Mouse (Mus musculus) layer of hippocampus, adult 18-20 months (tissue): ENCODE data around the gene Slc51a. TPM values are rescaled to one million over a fixed set of nuclear protein-coding genes. Genes with fewer than 3 reads are reported as not detected.
A peak's percentile ranks its signal among the peaks of the same experiment; 100 is the strongest.
"Not testable (repeated sequence)": the region's sequence is repeated elsewhere in the genome, so short reads cannot be mapped to it uniquely, and the experiment has no call there.

Experiments used
- DNase-seq, 2 experiments: peaks; one replicate each; pipeline ENCODE4 v3.0.0; 2022; ENCODE audit warnings: low spot score in 2 of 2
- total RNA-seq, 2 experiments: library from RNA; stranded (reverse); gene quantifications; 2 replicates each; pipeline ENCODE4 v1.2.3; 2021

Gene Slc51a
- total RNA-seq, 2 experiments from 2014 or later: not detected

GRCm38 (mm10) chr16:32510399-32511337 is 23.0 kb upstream of the Slc51a start:
- DNase-seq: no peak

- DNase-seq: no peak
Observed at GRCm38 (mm10) chr16:32509066-32509942, 21.6 kb upstream of the Slc51a start.

DNA sequence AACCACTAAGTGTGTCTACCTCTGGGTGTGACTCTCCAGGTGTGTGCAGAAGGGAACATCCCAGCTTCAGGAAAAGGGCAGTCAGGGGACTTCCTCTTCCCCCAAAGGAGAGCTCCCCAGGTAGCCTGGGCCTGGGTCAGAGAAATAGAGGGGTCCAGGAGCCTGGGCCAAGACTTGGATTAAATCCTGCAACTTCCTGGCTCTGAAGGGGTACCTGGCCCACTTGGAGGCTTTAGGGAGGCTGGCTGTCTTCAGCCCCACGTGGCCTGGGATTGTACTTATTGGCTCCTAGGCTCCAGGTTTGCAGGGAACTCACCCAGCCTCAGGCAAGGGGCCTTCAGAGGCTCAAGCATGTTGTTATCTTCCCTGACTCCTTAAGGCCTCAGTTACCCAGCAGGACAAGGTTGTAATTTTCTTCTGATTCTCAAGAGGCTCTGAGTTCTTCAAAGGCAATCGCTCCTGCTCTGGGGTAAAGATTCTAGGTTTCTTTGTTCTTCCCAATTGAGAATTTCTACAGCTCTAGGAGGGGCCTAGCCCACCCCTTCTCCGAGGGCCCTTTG is 20.9 kb upstream of the Slc51a start:
- DNase-seq: no peak

DNA sequence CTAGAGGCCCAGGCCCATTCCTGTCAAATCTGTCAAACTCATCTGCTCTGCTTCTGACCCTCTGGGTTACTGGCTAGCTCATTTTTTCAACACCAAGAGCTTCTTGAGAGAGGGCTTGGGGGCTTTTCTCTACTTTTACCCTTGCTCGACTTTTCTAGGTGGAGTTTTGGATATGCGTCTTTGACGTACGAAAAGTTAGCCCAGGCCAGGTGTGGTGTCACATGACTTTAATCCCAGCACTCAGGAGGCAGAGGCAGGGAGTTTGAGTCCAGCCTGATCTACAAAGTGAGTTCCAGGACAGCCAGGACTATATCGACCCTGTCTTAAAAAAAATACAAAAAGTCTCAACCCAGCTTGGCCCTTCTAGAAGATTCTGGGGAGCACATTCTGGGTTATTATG is 20.4 kb upstream of the Slc51a start:
- no peak for DNase-seq

DNA sequence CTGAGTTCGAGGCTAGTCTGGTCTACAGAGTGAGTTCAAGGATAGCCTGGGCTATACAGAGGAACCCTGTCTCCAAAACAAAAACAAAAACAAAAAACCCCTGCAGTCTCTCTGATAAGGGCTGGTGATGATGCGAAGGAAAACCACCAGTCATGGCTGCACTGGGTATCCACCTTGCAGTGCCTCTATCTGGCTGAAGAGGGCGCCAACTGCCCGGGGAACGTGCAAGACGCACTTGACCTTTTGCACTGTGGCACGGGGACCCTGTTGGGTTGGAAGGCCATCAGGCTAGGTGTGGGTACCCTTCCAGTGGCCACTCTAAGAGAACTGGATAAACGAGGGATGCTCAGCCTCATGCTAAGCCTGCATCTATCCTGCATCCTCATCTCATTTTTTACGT is 19.7 kb upstream of the Slc51a start:
- peak; percentile 41 to 72 for DNase-seq

DNA sequence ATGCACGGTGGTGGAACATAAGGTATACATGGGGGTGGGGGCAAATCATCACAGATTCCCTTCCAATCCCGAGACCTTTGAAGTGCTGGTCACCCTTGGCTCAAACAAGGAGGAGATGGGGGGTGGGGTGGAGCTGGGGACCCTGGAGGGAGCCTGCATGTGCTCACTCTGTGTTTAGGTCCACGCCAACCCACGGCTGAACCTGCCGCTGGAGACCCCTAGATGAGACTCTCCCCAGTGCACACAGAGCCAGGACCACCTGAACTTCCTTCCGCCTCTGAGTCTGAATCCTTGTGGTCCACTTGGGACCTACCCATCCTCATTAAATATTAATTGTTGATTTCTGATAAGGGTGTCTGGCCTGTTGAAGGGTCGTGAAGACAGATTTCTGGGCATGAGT is 19.2 kb upstream of the Slc51a start:
- DNase-seq: no peak

DNA sequence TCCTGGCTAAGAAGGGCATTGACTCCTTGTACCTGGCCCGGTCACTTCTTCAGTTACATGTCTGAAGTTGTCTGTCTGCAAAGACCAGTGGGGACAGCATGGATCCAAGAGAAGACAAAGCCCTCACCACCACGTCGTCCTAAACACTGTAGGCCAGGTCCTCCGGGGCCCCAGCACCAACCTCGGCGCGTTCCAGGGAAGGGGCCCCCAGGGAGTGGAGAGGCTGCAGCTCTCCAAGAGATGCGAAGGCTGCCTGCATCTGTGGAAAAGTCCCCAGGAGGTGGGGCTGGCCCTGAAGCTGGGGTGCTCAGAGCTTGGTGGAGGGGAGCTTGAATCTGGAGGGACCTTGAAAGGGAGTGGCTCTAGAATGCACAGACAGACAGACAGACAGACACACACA is 18.6 kb upstream of the Slc51a start:
- no peak for DNase-seq

DNA sequence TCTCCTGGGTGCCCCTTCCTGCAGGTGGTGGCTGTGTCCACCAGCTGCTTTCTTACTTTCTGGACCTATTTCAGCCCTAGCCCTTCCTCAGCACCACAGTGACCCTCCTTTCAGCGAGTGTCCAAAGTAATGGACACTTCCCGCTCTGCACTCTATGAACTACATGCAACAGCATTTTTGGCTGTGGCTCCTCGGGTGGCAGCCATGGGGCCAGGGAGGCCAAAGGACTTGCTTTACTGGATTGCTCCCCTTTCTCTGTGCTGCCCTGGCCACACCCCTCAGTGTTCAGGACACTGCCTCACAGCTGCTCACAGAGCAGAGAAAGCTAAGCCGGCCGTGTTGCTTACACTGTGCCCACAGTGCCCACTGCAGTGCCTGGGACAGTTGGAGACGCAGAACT is 16.0 kb upstream of the Slc51a start:
- no peak for DNase-seq

DNA sequence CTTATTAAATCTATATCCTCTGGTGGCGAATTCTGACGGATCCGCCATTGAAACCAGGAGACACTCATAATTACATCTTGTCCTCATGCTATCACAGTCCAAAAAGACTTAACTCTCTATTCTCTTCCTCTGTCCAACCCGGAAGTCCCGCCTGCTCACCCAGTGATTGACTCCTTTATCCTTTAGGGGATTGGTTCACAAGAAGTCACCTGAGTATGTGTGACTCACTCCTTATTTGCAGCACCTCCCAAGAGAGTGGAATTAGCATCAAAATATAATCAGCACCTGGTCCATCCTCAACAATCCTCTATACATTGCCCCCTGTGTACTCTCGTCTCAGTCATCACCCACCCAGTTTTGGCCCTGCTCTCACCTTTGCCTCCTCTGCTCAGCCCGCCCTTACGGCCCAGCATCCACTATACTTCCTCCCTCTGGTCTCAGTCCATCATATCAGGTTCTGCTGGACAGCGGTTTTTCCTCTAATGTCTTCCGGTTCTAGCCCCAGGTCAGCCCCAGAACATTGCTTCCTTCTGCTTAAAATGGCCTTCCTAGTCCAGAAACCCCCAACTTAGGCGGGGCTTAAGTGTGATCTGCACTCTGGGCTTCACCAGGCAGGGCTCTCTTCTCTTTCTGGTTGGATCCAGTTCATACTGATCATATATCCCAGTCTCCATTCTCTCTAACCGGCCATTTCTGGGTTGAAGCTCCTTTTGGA is 15.1 kb upstream of the Slc51a start:
- DNase-seq: no peak

DNA sequence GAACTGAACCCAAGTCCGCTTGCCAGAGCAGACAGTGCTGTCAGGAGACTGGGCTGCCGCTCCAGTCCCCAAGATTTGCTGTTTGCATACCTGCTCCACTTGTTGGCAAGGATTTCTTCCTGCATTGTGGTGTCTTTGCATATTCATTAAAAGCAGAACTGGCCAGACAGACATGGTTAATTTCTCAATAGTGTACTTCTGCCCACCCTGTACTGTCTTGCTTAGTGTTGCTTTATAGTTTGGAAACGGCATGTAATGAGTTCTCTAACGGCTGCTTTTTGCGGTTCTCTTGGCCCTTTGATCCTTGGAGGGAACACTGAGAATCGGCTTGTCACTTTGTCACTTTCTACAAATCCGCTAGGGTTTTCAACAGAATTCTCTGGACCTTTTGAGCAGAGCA is 13.8 kb upstream of the Slc51a start:
- no peak for DNase-seq

DNA sequence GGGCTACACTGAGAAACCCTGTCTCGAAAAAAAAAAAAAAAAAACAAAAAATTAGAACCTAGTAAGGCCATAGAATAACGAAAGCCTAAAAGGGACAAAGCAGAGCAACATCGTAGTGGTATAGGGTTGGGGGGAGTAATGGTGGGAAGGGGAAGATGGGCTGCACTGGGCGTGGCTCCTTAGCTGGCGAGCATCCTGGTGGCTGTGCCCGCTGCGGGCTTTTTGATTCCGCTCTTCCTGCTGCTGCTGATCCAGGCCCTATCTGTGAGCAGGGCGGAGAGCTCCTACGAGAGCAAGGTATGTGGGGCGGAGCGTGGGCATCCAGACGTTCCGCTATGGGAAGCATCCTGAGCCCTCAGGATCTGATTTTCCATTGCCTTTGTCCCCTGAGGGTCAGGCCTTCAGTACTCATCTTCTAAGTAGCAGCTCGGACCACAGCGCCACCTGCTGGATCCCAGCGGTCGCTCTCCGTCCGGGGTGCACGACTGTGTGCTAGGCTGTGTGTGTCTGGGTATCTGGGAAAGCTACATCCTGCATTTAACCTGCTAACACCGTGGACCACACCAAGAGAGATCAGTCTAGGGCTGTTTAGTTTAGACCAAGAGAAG is 11.9 kb upstream of the Slc51a start:
- peak; percentile 76 to 93 for DNase-seq

GRCm38 (mm10) chr16:32498996-32499395 is 11.3 kb upstream of the Slc51a start:
- DNase-seq: no peak

DNA sequence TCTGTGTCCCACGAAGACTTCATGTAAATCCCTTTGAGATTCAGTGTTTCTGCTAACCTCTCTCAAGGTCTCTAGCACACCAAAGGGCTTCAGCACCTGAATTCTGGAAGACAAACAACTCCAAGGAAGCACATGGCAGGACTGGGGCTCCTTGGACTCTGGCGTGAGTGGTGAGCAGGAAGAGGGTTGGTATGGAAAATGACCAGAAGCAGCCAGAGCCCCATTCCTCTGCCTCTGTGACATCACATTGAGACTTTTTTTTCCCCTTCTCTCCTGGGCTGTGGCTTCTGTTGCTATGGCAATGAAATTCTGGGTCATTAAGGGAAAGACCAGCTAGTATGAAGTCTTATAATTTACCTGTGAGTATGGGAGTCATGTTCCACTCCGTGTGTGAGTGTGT is 8.3 kb upstream of the Slc51a start, which contains the start of gene Zdhhc19:
Zdhhc19 (plus strand) TSS at position 301 of the 400 bp plus-strand sequence.
- no peak for DNase-seq

GRCm38 (mm10) chr16:32494371-32494770 is 6.7 kb upstream of the Slc51a start:
- not testable (repeated sequence) for DNase-seq

DNA sequence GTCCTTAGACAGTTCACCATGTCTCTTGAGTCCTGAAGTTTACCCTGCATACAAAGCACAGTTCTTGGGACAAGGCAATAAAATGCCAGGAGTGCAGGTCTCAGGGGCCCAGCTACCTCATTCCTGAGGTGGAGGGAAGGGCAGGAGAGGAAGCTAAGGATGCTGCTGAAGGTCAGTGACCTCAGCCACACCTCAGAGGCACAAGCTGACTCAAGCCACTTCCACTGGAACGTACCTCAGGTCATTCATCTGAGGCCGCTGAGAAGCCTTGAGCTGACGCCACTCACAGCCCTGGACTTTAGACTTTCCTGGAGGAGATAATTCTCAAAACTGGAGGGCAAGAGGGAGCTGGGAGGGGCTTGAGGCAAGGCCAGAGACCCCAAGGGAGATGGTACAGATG is 1.3 kb upstream of the Slc51a start:
- no peak for DNase-seq

GRCm38 (mm10) chr16:32486046-32486445 is 1.6 kb downstream of the Slc51a start:
- no peak for DNase-seq

DNA sequence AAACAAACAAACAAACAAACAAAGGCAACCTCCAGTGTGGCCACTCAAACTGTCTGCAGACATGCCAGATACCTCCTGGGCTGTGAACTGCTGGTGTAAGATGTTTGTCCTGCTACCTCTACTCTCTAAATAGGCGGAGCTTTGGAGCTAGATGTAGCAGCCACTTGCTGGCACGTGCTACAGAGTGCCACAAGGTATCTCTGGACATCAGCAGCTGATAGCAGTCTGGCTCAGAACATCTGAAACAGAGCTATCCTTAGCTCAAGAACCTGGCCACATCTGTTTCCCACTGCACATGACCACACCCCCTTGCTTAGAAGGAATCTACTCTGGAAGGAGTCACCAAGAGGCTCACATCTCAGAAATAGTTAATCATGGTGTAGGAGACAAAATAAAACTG is 2.5 kb downstream of the Slc51a start:
- DNase-seq: no peak

DNA sequence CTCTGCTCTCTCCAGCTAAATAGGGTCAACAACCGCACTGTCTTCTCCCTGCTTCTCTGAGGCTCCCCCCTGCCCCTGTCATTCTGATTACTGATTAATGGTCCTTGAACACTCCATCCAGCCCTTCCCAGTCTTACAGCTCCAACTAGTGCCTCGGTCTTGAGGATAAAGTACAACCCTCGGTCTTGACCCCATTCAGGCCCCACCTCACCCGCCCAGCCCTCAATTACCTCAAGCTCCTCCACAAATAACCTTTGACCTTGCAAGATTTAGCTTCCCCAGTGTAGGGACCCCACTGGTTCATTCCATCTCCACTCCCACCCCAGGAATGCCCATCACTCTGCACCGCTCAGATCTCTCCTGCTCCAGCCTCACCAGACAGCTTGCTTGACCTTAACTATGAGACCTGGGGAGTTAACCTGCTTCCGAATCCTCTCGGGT is 3.2 kb downstream of the Slc51a start:
- DNase-seq: no peak

- DNase-seq: no peak
Observed at GRCm38 (mm10) chr16:32479415-32479814, 8.3 kb downstream of the Slc51a start.

- no peak for DNase-seq
Observed at GRCm38 (mm10) chr16:32477315-32477714, 10.4 kb downstream of the Slc51a start.
